Mouse (Mus musculus) testis, adult 2 months (tissue): ENCODE measurements at regions not wholly inside any gene's neighbourhood (a gene's known extent, or its start where the extent isn't known, plus 50 kb on each side); places are given as distances from the start of the nearest gene placed in this dataset.

Source experiments
- CTCF ChIP-seq: fragments of 200-500 bp; IDR thresholded peaks from 2 replicates; pipeline ENCODE4 v1.5.1; 2012; ENCODE audit warnings: low read depth, mild to moderate bottlenecking, inconsistent platforms, low read length, moderate library complexity; ENCODE audit not compliant: control insufficient read depth, insufficient read depth, insufficient replicate concordance
- POLR2A ChIP-seq: fragments of 200-500 bp; IDR thresholded peaks from 2 replicates; pipeline ENCODE4 v1.6.1; 2012; ENCODE audit warnings: low read depth, mild to moderate bottlenecking, inconsistent platforms, low read length, moderate library complexity; ENCODE audit not compliant: control insufficient read depth

GRCm38 (mm10) chr13:42546851-42547250, 133.6 kb upstream of the Phactr1 start:
- TF ChIP-seq CTCF (no peak), POLR2A (no peak)
